Mouse (Mus musculus) skeletal muscle tissue, adult 2 months (tissue): ENCODE results near the gene Olfr521.
"Not testable (repeated sequence)": the region's sequence is repeated elsewhere in the genome, so short reads cannot be mapped to it uniquely, and the experiment has no call there.

Source experiments
- DNase-seq: peaks from one replicate; pipeline ENCODE4 v3.0.0-alpha.2; 2012; ENCODE audit warnings: low read depth, low spot score

Gene Olfr521

GRCm38 (mm10) chr7:99763207-99763606, at the start of gene Olfr521:
Gene Olfr521 (plus strand): TSS chr7:99763507.
- DNase-seq: no peak

DNA sequence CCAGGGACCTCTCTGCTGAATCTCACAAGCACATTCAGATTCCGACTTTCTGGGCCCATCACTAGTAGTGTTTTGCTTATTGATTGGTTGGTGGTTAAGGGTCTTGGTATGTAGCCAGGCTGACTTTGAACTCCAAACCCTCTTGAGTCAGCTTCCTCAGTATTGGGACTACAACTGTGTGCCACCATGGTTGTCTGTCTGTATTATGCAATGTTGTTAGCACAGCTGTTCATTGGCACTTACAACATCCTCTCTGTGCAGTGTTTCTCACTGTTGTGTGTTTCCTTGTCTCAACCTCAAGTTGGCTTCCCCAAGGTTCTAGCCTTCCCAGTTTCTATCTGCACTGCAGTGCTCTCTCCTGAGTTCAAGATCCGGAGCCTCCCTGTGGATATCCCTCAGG, 46.8 kb upstream of the Olfr521 start:
- peak; percentile 38 for DNase-seq

DNA sequence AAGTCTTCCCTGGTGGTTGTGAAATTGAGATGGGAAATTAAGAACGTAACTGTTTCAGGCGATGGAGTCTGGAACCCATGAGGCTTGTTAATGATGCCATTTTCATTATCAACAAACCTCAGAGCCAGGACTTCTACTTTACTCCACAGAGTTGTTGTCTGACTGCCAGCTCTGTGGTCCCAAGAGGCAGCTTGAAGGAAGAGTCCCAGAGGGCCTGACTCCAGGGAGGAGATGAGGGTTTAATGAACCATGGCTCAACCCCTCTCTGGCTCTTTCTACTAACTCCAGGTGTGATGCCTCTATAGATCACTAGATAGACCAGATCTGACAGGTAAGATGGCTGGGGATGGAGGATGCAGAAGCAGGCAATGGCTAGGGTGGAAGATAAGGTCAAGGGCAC, 33.3 kb upstream of the Olfr521 start, which contains the start of gene Olfr520:
Gene Olfr520, plus strand, starts transcription at position 301 of the 400 bp plus-strand sequence.
- DNase-seq: no peak

GRCm38 (mm10) chr7:99734612-99735011, 28.7 kb upstream of the Olfr521 start:
- DNase-seq: no peak

- DNase-seq: not testable (repeated sequence)
Measured at GRCm38 (mm10) chr7:99735491-99735890, 27.8 kb upstream of the Olfr521 start.

DNA sequence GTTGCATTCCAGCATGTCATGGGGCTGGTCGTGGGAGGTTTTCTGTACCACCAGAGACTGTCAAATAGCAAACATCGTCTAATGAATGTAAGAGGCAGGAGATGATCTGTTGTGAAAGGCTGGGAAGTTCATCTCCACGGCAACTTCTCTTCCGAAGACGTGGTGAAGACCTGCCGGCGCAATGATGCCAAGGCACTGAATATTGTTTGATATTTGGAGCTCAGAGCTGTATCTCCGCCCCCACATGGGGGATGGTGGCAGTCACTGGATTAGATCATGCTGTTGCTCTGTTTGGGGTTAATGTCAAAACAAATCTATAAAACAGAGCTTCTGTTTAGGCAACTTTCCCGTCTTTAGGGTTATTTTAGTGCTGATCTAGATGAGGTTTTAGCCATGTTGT, 24.0 kb upstream of the Olfr521 start:
- no peak for DNase-seq

- no peak for DNase-seq
Measured at GRCm38 (mm10) chr7:99781385-99781784, 18.1 kb downstream of the Olfr521 start.

DNA sequence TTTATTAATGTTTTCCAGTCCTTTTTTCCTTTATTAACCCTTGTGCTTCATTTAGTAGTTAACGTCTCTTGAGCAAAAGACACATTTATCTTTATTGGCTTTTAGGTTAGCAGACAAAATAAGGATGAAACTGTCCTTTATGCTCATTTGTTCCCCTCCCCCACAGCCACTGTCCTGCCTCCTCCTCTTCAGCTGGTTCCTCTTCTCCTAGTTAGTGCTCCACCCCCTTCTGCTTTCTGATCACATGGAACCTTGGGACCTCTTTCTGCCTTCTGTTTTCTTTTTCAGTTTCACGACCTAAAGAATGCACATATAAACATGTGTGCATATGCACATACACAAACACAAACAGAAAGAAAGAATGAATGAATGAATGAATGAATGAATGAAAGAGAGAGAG, 18.6 kb downstream of the Olfr521 start:
- no peak for DNase-seq

- DNase-seq: no peak
Measured at GRCm38 (mm10) chr7:99783421-99783820, 20.1 kb downstream of the Olfr521 start.

- DNase-seq: no peak
Measured at GRCm38 (mm10) chr7:99785553-99785952, 22.2 kb downstream of the Olfr521 start.

DNA sequence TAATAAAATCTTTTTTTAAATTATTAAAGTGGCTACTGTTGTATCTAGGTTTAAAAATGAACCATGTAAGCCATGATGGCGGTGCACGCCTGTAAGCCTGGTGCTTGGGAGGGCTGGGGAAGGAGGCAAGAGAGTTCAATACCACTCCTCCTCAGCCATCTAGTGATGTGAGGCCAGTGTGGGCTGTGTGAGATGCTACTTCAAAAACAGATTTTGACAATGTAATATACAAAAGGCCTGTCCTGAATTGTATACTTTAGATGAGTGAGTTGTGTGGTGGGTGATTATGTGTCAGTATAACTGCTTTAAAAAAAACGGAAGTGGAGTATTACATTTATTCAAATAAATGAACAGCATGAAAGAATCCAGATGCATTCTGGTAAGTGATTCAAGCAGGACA, 23.5 kb downstream of the Olfr521 start:
- DNase-seq: no peak

- DNase-seq: no peak
Measured at GRCm38 (mm10) chr7:99787935-99788334, 24.6 kb downstream of the Olfr521 start.

GRCm38 (mm10) chr7:99788563-99788962, 25.3 kb downstream of the Olfr521 start:
- peak; percentile 59 for DNase-seq

DNA sequence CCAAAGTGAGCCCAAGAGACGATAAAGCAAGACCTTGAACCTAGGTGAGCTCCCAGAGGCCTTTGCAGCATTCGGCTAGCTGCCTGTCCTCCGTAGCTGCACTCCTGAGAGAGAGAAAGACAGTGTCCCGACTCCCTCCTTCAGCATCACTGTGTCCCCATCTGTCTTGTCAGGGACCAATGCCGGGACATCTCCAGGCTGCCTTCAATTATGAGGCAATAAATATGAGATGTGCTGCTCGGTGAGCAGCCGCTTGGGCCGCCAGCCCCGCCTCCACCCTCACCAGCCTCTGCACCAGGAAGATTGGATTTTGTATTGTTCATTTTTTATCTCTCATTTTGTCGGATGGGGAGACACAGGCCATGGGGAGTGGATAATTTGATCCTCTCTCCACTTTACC, 27.5 kb downstream of the Olfr521 start:
- no peak for DNase-seq

- no peak for DNase-seq
Measured at GRCm38 (mm10) chr7:99794096-99794495, 30.8 kb downstream of the Olfr521 start.

DNA sequence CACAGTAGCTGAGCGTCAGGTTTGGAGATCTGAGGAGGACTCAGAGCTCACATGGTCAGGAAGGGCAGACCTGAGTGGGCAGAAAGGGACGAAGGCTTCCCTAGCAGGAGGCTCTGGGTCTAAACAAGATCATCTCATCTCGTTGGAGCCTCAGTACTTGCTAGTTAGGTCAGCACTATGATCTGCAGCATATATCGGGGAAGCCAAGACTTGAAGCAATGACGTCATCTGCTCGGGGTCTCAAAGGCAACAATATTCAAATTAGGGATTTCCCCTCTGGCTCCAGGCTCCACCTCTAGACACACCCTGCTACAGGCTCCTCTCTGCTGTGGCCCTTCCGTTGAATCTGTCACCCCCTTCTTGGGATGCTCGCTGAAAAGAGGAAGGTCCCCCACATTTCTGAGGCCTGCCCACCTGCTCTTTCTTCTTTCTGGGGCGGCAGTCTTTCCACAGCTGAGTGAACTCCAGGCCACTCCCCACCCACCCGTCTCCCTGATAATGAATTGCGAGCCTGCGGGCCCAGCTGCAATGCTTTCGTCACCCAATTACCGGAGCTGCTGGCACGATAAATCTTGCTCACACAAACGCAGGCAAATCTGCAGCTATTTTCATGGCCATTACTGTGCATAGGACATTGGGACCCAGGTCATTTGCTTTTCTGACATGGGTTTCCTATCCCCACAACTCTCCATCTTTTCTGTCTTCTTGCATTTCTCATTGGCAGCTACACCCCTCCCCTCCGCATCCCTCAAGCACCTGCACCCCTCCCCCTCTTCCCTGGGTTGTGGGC, 32.1 kb downstream of the Olfr521 start:
- peak; percentile 14 for DNase-seq

DNA sequence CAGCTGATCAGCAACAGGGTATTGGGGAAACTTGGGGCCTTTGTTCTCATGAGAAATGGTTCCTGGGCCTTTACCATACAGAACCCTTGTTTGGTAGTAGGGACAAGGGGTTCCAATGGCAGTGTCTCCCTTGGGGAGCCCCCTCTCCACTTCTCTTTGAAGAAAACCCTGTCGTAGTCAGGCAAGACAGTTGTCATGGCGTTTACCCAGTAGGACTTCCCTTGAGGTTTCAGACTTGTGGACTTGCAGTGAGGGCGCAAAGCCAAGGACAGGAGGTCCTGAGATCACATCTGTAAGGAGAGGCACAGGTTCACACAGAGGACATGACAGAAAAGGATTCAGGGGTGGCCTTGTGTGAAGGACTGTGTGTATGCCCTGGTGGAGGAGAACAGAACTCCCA, 33.2 kb downstream of the Olfr521 start:
- DNase-seq: no peak

DNA sequence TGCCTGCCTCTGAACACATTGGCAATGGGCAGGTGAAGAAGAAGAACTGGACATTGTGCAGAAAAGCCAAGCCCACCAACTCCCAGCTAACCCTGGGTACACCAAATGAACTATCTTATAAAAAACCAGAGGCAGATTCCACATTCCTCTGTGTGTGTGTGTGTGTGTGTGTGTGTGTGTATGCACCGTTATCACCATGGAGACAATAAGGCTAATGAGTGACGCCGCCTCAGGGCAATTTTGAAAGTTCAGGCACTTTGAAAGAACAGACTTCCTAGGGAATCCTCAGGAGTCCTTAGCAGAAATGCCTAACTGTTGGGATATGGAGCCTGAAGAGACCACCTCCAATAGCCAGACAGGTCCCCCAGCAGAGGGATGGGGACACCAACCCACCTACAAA, 34.0 kb downstream of the Olfr521 start:
- DNase-seq: no peak

- DNase-seq: peak; percentile 71
Measured at GRCm38 (mm10) chr7:99797911-99798647, 34.8 kb downstream of the Olfr521 start.

DNA sequence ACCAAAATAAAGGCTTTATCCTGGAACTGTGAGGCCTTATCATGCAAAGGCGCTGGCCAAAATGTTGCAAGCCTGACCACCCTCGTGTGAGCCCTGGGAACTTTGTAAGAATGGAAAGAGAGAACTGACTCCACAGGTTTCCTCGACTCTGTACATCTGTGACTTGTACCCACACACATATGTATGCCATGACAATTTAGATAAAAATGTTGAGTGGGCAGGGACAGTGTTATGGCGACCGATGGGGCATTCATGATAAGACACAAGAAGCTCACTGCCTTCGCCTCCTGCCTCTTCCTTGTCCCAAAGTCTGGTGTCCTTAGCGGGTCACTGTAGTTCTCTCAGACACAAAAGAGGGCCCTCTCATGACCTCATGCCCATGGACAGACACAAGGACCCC, 35.8 kb downstream of the Olfr521 start:
- DNase-seq: no peak

- no peak for DNase-seq
Measured at GRCm38 (mm10) chr7:99803535-99803934, 40.2 kb downstream of the Olfr521 start.

- not testable (repeated sequence) for DNase-seq
Measured at GRCm38 (mm10) chr7:99804033-99804432, 40.7 kb downstream of the Olfr521 start.

DNA sequence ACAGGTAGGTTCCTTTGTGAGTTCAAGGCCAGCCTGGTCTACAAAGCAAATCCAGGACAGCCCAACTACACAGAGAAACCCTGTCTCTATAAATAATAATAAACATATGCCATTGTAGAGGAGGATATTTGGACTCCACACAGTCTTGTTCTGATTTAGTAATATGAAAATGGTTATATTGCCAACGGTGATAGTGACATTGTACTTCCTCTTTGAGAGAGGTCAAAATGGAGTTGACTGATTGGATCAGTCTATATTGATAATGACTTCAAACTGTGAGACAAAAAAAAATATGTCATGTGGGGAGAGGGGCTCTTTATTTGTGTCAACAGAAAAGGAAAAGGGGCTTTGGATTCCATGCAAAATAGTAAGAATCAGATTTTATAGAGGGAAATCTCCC, 42.0 kb downstream of the Olfr521 start:
- DNase-seq: no peak
